Mouse (Mus musculus) thymus, postnatal 0 days (tissue): ENCODE results near the gene Nudt8. TPM values are rescaled to one million over a fixed set of nuclear protein-coding genes. Genes with fewer than 3 reads are reported as not detected.
A peak's percentile ranks its signal among the peaks of the same experiment; 100 is the strongest.
"Not testable (repeated sequence)": the region's sequence is repeated elsewhere in the genome, so short reads cannot be mapped to it uniquely, and the experiment has no call there.

Experiments
- DNase-seq: peaks from one replicate; pipeline ENCODE4 v3.0.0-alpha.2; 2015; ENCODE audit warnings: low spot score
- polyA plus RNA-seq: library from polyadenylated mRNA; unstranded; fragments of >200 nt; fragmentation: Nextera tagmentation; extraction: Ambion mirVana; gene quantifications from 2 replicates; pipeline ENCODE4 v1.2.1, GENCODE M21; 2015

The Nudt8 gene
- polyA plus RNA-seq, result 40.4 and 42.5 TPM in 2 replicates

GRCm38 (mm10) chr19:4000119-4000900 lies at the start of gene Nudt8, which contains the start of gene Gm49405:
Gene Nudt8, plus strand, starts transcription at chr19:4000580.
Gene Gm49405, plus strand, starts transcription at chr19:4000626.
- DNase-seq, result peak; percentile 96

GRCm38 (mm10) chr19:3951461-3951860 lies 48.9 kb upstream of the Nudt8 start:
- no peak for DNase-seq

- no peak for DNase-seq
Observed at GRCm38 (mm10) chr19:3952099-3952498, 48.3 kb upstream of the Nudt8 start.

- no peak for DNase-seq
Observed at GRCm38 (mm10) chr19:3955033-3955432, 45.3 kb upstream of the Nudt8 start.

- no peak for DNase-seq
Observed at GRCm38 (mm10) chr19:3955804-3956203, 44.6 kb upstream of the Nudt8 start.

- DNase-seq, result not testable (repeated sequence)
Observed at GRCm38 (mm10) chr19:3957296-3958036, 42.9 kb upstream of the Nudt8 start.

- DNase-seq, result no peak
Observed at GRCm38 (mm10) chr19:3958470-3958869, 41.9 kb upstream of the Nudt8 start, which contains the start of gene Aldh3b3. Gene Aldh3b3, plus strand, starts transcription at chr19:3958645.

- no peak for DNase-seq
Observed at GRCm38 (mm10) chr19:3959030-3959429, 41.4 kb upstream of the Nudt8 start.

GRCm38 (mm10) chr19:3960211-3960610 lies 40.2 kb upstream of the Nudt8 start:
- DNase-seq, result no peak

- not testable (repeated sequence) for DNase-seq
Observed at GRCm38 (mm10) chr19:3961805-3962204, 38.6 kb upstream of the Nudt8 start.

- no peak for DNase-seq
Observed at GRCm38 (mm10) chr19:3962469-3962868, 37.9 kb upstream of the Nudt8 start.

GRCm38 (mm10) chr19:3964030-3964429 lies 36.4 kb upstream of the Nudt8 start:
- DNase-seq, result no peak

- no peak for DNase-seq
Observed at GRCm38 (mm10) chr19:3966330-3967075, 33.9 kb upstream of the Nudt8 start.

- no peak for DNase-seq
Observed at GRCm38 (mm10) chr19:3967258-3967657, 33.1 kb upstream of the Nudt8 start.

- DNase-seq, result no peak
Observed at GRCm38 (mm10) chr19:3972229-3972628, 28.2 kb upstream of the Nudt8 start, which contains the start of gene Aldh3b2. Gene Aldh3b2, plus strand, starts transcription at chr19:3972328.

- DNase-seq, result not testable (repeated sequence)
Observed at GRCm38 (mm10) chr19:3974608-3975007, 25.8 kb upstream of the Nudt8 start.

GRCm38 (mm10) chr19:3975866-3976265 lies 24.5 kb upstream of the Nudt8 start:
- DNase-seq, result no peak

- DNase-seq, result peak; percentile 87
Observed at GRCm38 (mm10) chr19:3980309-3980708, 20.1 kb upstream of the Nudt8 start.

GRCm38 (mm10) chr19:3980917-3981316 lies 19.5 kb upstream of the Nudt8 start:
- DNase-seq, result no peak

- DNase-seq, result no peak
Observed at GRCm38 (mm10) chr19:3983527-3984200, 16.7 kb upstream of the Nudt8 start.

GRCm38 (mm10) chr19:3985261-3985681 lies 15.1 kb upstream of the Nudt8 start:
- peak; percentile 23 for DNase-seq
